Mouse (Mus musculus): Measurements from ENCODE around the gene Olfr548-ps1. TPM values are rescaled to one million over a fixed set of nuclear protein-coding genes. Genes with fewer than 3 reads are reported as not detected.

Gene Olfr548-ps1
- total RNA-seq, 2 experiments from 2014 or later = not detected

- intact Hi-C loops (cut with DNase I) = no loop called here
- no peak for DNase-seq (ENCODE audit: low spot score in 2 of 2)
These were observed 25.5 kb downstream of the Olfr548-ps1 start for GRCm38 (mm10) chr7:102566219-102566618.

DNA sequence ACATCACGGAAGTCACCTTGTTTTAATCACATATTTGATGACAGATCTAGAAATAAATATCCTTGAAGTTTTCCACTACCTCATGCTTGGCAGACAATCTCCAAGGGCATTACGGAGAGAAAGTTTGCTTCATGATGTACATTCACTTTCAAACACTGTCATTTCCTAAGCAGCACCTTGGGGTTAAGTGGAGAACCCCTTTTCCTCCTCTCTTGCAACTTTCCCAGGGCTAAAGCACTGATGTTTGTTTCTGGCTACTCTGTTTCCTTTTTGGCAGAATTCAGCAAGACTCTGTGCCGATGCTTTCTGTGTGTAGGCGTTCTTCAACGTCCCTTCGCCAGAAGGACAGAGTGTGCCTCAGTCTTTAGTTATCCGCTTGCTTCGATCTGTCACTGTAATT lies 30.4 kb downstream of the Olfr548-ps1 start, which contains the start of gene Olfr550:
Gene Olfr550, plus strand, starts transcription at position 301 of the 400 bp plus-strand sequence.
- peak in 1 of 2 experiments; percentile 5 for DNase-seq (ENCODE audit: low spot score in 2 of 2)
- intact Hi-C loops (cut with DNase I) = no loop called here

DNA sequence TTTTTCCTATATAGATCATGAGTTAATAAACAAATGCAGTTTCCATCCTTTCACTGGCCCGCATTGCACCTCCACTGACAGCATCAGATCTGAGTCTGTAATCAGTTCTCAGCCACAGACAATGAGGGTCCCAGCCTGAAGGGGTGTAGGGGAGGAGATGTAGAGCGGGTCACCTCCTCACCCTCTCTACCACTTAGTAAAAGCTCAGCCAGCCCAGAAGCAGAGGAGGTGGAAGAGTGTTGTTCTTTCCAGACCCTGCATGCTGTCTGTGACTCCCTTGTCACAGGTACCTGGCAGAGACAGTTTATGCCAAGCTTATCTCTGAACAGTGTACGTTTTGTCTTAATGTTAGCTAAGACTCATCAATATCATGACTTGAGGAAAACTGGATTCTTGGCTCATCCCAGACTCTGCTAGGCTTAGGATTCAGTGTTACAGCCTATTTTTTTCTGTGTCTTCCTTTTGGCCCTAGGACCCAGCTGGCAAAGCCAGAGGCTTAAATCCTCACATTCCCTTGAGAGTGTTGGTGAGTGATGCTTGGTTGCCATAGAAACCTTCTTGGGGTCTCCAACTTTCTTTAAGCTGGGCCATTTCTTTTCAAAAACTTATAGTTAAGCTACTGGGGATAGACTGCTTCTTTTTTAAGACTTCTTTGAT lies 32.6 kb downstream of the Olfr548-ps1 start:
- intact Hi-C loops (cut with DNase I) = no loop called here
- no peak for DNase-seq (ENCODE audit: low spot score in 2 of 2)

DNA sequence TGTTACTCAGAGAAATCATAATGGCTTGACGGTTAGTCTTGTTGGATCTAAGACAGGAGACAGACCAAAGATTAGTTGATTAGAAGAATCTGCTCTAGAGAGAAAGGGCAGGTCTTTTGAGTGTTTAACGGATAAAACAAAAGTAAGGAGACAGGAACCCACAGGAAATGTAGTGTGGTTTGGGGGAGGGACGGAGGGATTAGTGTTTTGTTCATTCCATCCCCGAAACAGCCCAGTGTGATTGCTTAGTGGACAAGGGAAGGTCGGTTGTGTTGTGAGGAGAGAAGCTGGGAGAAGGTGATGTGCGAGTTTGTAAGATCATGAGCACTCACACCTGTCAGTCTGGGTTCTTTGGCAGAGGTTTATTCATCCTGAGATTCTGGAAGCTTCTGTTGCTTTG lies 35.3 kb downstream of the Olfr548-ps1 start:
- intact Hi-C loops (cut with DNase I) = no loop called here
- no peak for DNase-seq (ENCODE audit: low spot score in 2 of 2)

DNA sequence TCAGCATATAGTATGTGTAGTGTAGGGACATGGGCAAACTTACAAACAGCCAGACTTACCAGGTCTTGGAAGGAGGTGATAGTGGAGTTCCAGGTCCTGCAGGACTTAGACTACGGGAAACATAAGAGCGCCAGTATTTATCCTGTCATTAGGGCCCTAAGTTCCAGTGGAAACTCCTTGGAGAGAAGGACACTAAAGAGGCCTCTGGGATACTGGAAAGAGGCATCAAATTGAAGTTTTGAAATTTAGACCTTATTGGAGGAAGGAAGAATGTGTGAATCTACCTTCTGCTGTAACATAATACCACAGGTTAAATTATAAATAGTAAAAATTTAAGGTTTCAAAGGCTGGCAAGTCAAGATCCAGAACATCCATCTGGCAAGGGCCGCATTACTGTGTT lies 51.1 kb downstream of the Olfr548-ps1 start, which contains the start of gene Olfr551:
Gene Olfr551, minus strand, starts transcription at position 101 of the 400 bp plus-strand sequence.
- no peak for DNase-seq (ENCODE audit: low spot score in 2 of 2)
- intact Hi-C loops (cut with DNase I) = no loop called here

Other genes with a start within 250 kb of the Olfr548-ps1 start
- gene Rrm1, start 99.2 kb upstream of the Olfr548-ps1 start, total RNA-seq (2021) = 10 to 100 TPM; 10.8 to 13.0 TPM
- not detected for gene Olfr543, start 59.2 kb upstream of the Olfr548-ps1 start, total RNA-seq (2021)
- not detected for gene Olfr544, start 52.6 kb upstream of the Olfr548-ps1 start, total RNA-seq (2021)
- not detected for gene Olfr545, start 41.3 kb upstream of the Olfr548-ps1 start, total RNA-seq (2021)
- gene Olfr547, start 6.1 kb upstream of the Olfr548-ps1 start, total RNA-seq (2021) = not detected
- not detected for gene Olfr549, start 9.0 kb downstream of the Olfr548-ps1 start, total RNA-seq (2021)
- gene Trim21, start 24.6 kb downstream of the Olfr548-ps1 start, total RNA-seq (2021) = 1 to 10 TPM; 2.0 to 4.3 TPM
- under 1 TPM; 0.42 to 0.50 TPM for gene Olfr550, start 30.5 kb downstream of the Olfr548-ps1 start, total RNA-seq (2021)
- not detected for gene Olfr551, start 51.0 kb downstream of the Olfr548-ps1 start, total RNA-seq (2021)
- under 1 TPM in 1 of 2 experiments, not detected in 1; 0.27 TPM for gene Olfr552, start 56.9 kb downstream of the Olfr548-ps1 start, total RNA-seq (2021)
- gene Olfr553, start 77.3 kb downstream of the Olfr548-ps1 start, total RNA-seq (2021) = not detected
- not detected for gene Olfr554, start 97.5 kb downstream of the Olfr548-ps1 start, total RNA-seq (2021)
- not detected for gene Olfr555, start 117.9 kb downstream of the Olfr548-ps1 start, total RNA-seq (2021)
- gene Olfr556, start 124.0 kb downstream of the Olfr548-ps1 start, total RNA-seq (2021) = not detected
- 1 to 10 TPM; 5.5 to 6.7 TPM for gene Trim68, start 146.4 kb downstream of the Olfr548-ps1 start, total RNA-seq (2021)
- gene Olfr557, start 155.0 kb downstream of the Olfr548-ps1 start, total RNA-seq (2021) = under 1 TPM in 1 of 2 experiments, not detected in 1; 0.25 TPM
- under 1 TPM; 0.12 to 0.29 TPM for gene Olfr558, start 161.3 kb downstream of the Olfr548-ps1 start, total RNA-seq (2021)
- gene Olfr33, start 178.2 kb downstream of the Olfr548-ps1 start, total RNA-seq (2021) = not detected
- not detected for gene Olfr559, start 186.6 kb downstream of the Olfr548-ps1 start, total RNA-seq (2021)
- gene Olfr560, start 218.5 kb downstream of the Olfr548-ps1 start, total RNA-seq (2021) = under 1 TPM; 0.27 to 0.54 TPM
- under 1 TPM; 0.72 to 0.77 TPM for gene Olfr78, start 218.6 kb downstream of the Olfr548-ps1 start, total RNA-seq (2021)
- gene Olfr561, start 230.3 kb downstream of the Olfr548-ps1 start, total RNA-seq (2021) = not detected